Mouse (Mus musculus) megakaryocyte, embryonic 14.5 days (primary cell): ENCODE measurements around the gene Slc5a8.

ENCODE experiments used
- FLI1 ChIP-seq: IDR thresholded peaks from 2 replicates; pipeline ENCODE4 v1.6.1; 2012; ENCODE audit warnings: low read length, inconsistent platforms, mixed read lengths
- GATA1 ChIP-seq: IDR thresholded peaks from 3 replicates; pipeline ENCODE4 v1.6.1; 2012; ENCODE audit warnings: mixed read lengths, low read length, inconsistent platforms, borderline replicate concordance

DNA sequence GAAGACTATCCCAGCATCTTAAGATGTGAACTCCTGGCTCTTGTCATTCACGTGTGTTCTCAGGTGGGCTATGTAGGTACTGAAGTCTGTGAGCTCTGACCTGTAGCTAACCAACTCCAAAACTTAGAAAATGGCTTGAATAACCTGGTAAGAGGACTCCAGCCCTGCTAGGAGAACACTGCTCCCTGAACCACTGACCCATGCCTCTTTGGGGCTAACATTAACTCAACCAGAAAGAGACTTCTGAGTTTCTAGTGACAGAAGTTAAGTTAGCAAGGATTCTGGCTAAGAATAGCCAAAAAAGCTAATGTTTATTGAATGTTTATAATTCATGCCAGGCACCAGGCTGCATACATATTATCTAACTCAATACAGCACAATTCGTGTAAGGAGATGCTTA lies 2.6 kb downstream of the Slc5a8 start:
- TF ChIP-seq FLI1 = no peak
- no peak for TF ChIP-seq GATA1
